Comparison of ENCODE assay signal across 8 mouse cellular contexts in genomic region chr8:75272166-75272565, GRCm38 (mm10). TPM values are rescaled to one million over a fixed set of nuclear protein-coding genes. Genes with fewer than 3 reads are reported as not detected.
DNase-seq lines count a peak whose midpoint lies in the region; TF ChIP-seq lines count a peak whose summit lies in the region.

No protein-coding gene starts in this region.

- peak; percentile 20; the same call in 1 of the 2 replicates for TF ChIP-seq CTCF in small intestine, adult 2 months (IDR thresholded peaks at IDR 0.05; ENCODE audit: extremely low read depth, insufficient read length, insufficient replicate concordance, low read depth, low read length)

- WGBS in small intestine, adult 2 months, result 32% methylated on average over 4 of the region's 4 CpGs

- H3K4me1 ChIP-seq in small intestine, adult 2 months (ENCODE audit: control insufficient read depth, insufficient read depth, insufficient read length, low read length), result no peaks in the 10 kb centered on the region

- no peak for TF ChIP-seq POLR2A in small intestine, adult 2 months (IDR thresholded peaks at IDR 0.05; ENCODE audit: low read depth, low read length)

- intact Hi-C loops in gastrocnemius, postnatal 36 days (cut with DNase I), result loop anchor here (2.0 kb wide), 1 partner anchor 139 kb away; no protein-coding TSS in a partner anchor

- H3K36me3 ChIP-seq in small intestine, adult 2 months (ENCODE audit: control insufficient read depth, insufficient read depth, low read length), result no peaks in the 10 kb centered on the region

- DNase-seq in adrenal gland, postnatal 10 days, result peak; percentile 30
- no peak for DNase-seq in adrenal gland, postnatal 25 days
- DNase-seq in left cerebral cortex, adult 18-20 months (ENCODE audit: low spot score in 2 of 2), result peak; percentile 12 to 19
- DNase-seq in left cerebral cortex, adult 11 months (ENCODE audit: low spot score), result no peak
- peak; percentile 31 for DNase-seq in adrenal gland, postnatal 14 days
- DNase-seq in kidney, postnatal 10 days, result peak; percentile 23
- no peak for DNase-seq in gastrocnemius, postnatal 36 days

- no peak overlapping the region for H3K4me3 ChIP-seq in small intestine, adult 2 months (ENCODE audit: low read depth, low read length)

- H3K27ac ChIP-seq in small intestine, adult 2 months (ENCODE audit: insufficient read depth, low read depth, low read length), result no peak overlapping the region

- no peaks in the 10 kb centered on the region for H3K27me3 ChIP-seq in small intestine, adult 2 months (ENCODE audit: control insufficient read depth, insufficient read depth, low read length)

RNA-seq across cellular contexts. Expression of gene Rasd2, which starts 58.4 kb away (rescaled TPM):
- 1 to 10 TPM; 1.6 to 1.7 TPM for total RNA-seq in adrenal gland, postnatal 10 days (2021)
- total RNA-seq in adrenal gland, postnatal 25 days (2021), result 2.0 and 3.4 TPM in 2 replicates
- 100 to 1,000 TPM; 109 to 128 TPM for total RNA-seq in left cerebral cortex, adult 18-20 months (2021)
- total RNA-seq in adrenal gland, postnatal 14 days (2021), result 1.6 and 2.0 TPM in 2 replicates
- polyA plus RNA-seq in small intestine, adult 2 months (2012; rRNA removed), result 2.6 and 9.7 TPM in 2 replicates
- 1 to 10 TPM; 4.4 to 5.3 TPM for total RNA-seq in gastrocnemius, postnatal 36 days (2021)

Comparison
In these comparisons a context has a peak if more than half of its experiments do, and no peak if none do; other contexts are left out.
1. DNase-seq: peak in adrenal gland, postnatal 10 days (single experiment), left cerebral cortex, adult 18-20 months (2 of 2), adrenal gland, postnatal 14 days (single experiment) and kidney, postnatal 10 days (single experiment); none in adrenal gland, postnatal 25 days (single experiment), left cerebral cortex, adult 11 months (single experiment) and gastrocnemius, postnatal 36 days (0 of 2).
2. RNA of gene Rasd2, which starts 58.4 kb away (total RNA-seq): 109 to 128 TPM in left cerebral cortex, adult 18-20 months; 4.4 to 5.3 TPM in gastrocnemius, postnatal 36 days, 2.0 to 3.4 TPM in adrenal gland, postnatal 25 days, 1.6 to 2.0 TPM in adrenal gland, postnatal 14 days and 1.6 to 1.7 TPM in adrenal gland, postnatal 10 days; every median in the first group is over 10 times any median in the second.